Mouse (Mus musculus): ENCODE measurements around the gene Ddx43. TPM values are rescaled to one million over a fixed set of nuclear protein-coding genes. Genes with fewer than 3 reads are reported as not detected.
"Not testable (repeated sequence)": the region's sequence is repeated elsewhere in the genome, so short reads cannot be mapped to it uniquely, and the experiment has no call there.

The Ddx43 gene
- not detected for total RNA-seq (2022)

- peak in 1 of 2 experiments; percentile 4 for DNase-seq (ENCODE audit: low spot score in 2 of 2)
These were observed at the start of gene Ddx43 for GRCm38 (mm10) chr9:78395630-78396351. Gene Ddx43 (plus strand): TSS chr9:78395777.

- no peak for DNase-seq (ENCODE audit: low spot score in 2 of 2)
These were observed 48.6 kb upstream of the Ddx43 start for GRCm38 (mm10) chr9:78347004-78347403.

GRCm38 (mm10) chr9:78348206-78349004 lies 47.2 kb upstream of the Ddx43 start:
- not testable (repeated sequence) for DNase-seq (ENCODE audit: low spot score in 2 of 2)

- DNase-seq (ENCODE audit: low spot score in 2 of 2), result not testable (repeated sequence)
These were observed 46.4 kb upstream of the Ddx43 start for GRCm38 (mm10) chr9:78349141-78349540.

GRCm38 (mm10) chr9:78350007-78350406 lies 45.6 kb upstream of the Ddx43 start:
- DNase-seq (ENCODE audit: low spot score in 2 of 2), result not testable (repeated sequence)

- DNase-seq (ENCODE audit: low spot score in 2 of 2), result no peak
These were observed 43.9 kb upstream of the Ddx43 start for GRCm38 (mm10) chr9:78351504-78352220.

- no peak for DNase-seq (ENCODE audit: low spot score in 2 of 2)
These were observed 40.7 kb upstream of the Ddx43 start for GRCm38 (mm10) chr9:78354665-78355578.

GRCm38 (mm10) chr9:78355611-78356010 lies 40.0 kb upstream of the Ddx43 start, which contains the start of gene Gsta2:
Gene Gsta2 (minus strand): TSS chr9:78355788.
- DNase-seq (ENCODE audit: low spot score in 2 of 2), result no peak

- DNase-seq (ENCODE audit: low spot score in 2 of 2), result peak in 1 of 2 experiments; percentile 6
These were observed 37.5 kb upstream of the Ddx43 start for GRCm38 (mm10) chr9:78358053-78358452.

GRCm38 (mm10) chr9:78359750-78360483 lies 35.7 kb upstream of the Ddx43 start:
- no peak for DNase-seq (ENCODE audit: low spot score in 2 of 2)

- DNase-seq (ENCODE audit: low spot score in 2 of 2), result no peak
These were observed 35.1 kb upstream of the Ddx43 start for GRCm38 (mm10) chr9:78360484-78360872.

- DNase-seq (ENCODE audit: low spot score in 2 of 2), result no peak
These were observed 32.2 kb upstream of the Ddx43 start for GRCm38 (mm10) chr9:78363374-78363773.

GRCm38 (mm10) chr9:78364701-78365100 lies 30.9 kb upstream of the Ddx43 start:
- no peak for DNase-seq (ENCODE audit: low spot score in 2 of 2)

- no peak for DNase-seq (ENCODE audit: low spot score in 2 of 2)
These were observed 29.6 kb upstream of the Ddx43 start for GRCm38 (mm10) chr9:78365850-78366544.

GRCm38 (mm10) chr9:78367959-78368358 lies 27.6 kb upstream of the Ddx43 start, which contains the start of gene Dppa5a:
Gene Dppa5a (minus strand): TSS chr9:78368177.
- DNase-seq (ENCODE audit: low spot score in 2 of 2), result not testable (repeated sequence)

GRCm38 (mm10) chr9:78368671-78369293 lies 26.8 kb upstream of the Ddx43 start:
- no peak for DNase-seq (ENCODE audit: low spot score in 2 of 2)

- DNase-seq (ENCODE audit: low spot score in 2 of 2), result no peak
These were observed 26.2 kb upstream of the Ddx43 start for GRCm38 (mm10) chr9:78369349-78369748.

GRCm38 (mm10) chr9:78369786-78370185 lies 25.8 kb upstream of the Ddx43 start:
- no peak for DNase-seq (ENCODE audit: low spot score in 2 of 2)

GRCm38 (mm10) chr9:78371441-78371840 lies 24.1 kb upstream of the Ddx43 start:
- DNase-seq (ENCODE audit: low spot score in 2 of 2), result no peak
